Mouse (Mus musculus) heart, postnatal 36 days (tissue): Measurements from ENCODE around the gene Thap3. TPM values are rescaled to one million over a fixed set of nuclear protein-coding genes. Genes with fewer than 3 reads are reported as not detected.

Experiments
- DNase-seq, 2 experiments: peaks; one replicate each; pipeline ENCODE4 v3.0.0; 2021 to 2022
- intact Hi-C: fragments of 180-260 bp; cut with DNase I; formaldehyde crosslinking; loops from one replicate; pipeline ENCODE4 v1.15.1; 2025
- total RNA-seq, 2 experiments: library from RNA; stranded (reverse); gene quantifications; 2 replicates each; pipeline ENCODE4 v1.2.3; 2021

Thap3 gene
- total RNA-seq, 2 experiments from 2014 or later = 12.8 to 12.9 TPM

DNA sequence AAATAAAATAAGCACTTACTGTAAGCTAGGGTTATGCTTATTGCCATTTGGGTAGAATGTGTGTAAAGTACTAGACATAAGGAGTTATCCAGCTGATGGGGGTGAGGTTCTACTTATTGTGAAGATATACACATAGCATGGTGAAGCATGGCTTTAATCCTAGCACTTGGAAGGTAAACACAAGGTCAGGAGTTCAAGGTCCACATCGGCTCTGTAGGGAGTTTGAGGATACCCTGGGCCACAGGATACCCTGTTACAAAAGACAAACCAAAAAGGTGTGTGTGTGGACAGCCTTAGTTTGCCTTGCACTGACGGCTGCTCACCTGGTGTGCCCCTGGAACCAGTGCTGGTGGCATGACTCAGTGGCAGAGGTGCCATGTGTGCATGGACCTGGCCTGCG lies 50.7 kb downstream of the Thap3 start:
- no peak for DNase-seq
- intact Hi-C loops = no loop called here

DNA sequence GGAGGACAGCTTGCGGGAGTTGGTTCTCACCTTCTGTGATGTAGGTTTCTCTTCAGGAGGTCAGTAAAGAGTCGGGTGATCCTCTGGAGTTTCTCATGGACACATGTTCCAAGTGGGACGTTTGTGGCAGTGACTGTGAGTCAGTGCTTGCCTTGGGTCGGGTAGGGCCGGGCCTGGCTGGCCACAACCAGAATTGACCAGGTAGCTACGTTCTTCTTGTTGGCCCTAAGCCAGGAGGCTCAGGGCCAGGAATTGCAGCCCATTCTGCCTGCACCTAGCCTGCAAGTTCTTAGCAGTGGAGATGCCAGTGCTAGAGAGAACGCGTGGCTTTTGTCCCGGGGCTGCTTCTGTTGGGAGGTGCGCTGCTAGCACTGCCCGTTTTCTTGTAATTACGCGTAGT lies 51.4 kb downstream of the Thap3 start:
- intact Hi-C loops = no loop called here

DNA sequence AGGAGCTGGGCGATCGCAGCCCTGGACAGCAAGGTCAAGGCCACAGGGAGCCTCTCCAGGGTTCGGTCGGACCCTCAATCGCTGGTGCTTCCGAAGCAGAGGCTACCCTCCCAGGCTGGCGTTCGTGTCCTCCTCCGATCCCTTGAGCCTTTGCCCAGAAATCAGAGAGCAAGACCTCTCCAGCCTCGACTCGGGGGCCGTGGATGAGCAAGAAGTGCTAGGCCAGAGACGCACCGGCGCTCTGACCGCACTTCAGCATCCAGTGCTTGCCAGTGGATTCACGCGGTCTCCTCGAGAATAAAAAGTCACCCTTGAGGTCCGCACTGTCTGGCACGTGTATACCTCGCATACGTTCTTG lies 54.6 kb downstream of the Thap3 start:
- intact Hi-C loops = loop anchor here (5.0 kb wide), 1 partner anchor 103 kb away; the partner anchor contains the start of genes Nol9 and Tas1r1
- no peak for DNase-seq

More for the DNA sequence above, 51.4 kb downstream of the Thap3 start:
- no peak for DNase-seq

DNA sequence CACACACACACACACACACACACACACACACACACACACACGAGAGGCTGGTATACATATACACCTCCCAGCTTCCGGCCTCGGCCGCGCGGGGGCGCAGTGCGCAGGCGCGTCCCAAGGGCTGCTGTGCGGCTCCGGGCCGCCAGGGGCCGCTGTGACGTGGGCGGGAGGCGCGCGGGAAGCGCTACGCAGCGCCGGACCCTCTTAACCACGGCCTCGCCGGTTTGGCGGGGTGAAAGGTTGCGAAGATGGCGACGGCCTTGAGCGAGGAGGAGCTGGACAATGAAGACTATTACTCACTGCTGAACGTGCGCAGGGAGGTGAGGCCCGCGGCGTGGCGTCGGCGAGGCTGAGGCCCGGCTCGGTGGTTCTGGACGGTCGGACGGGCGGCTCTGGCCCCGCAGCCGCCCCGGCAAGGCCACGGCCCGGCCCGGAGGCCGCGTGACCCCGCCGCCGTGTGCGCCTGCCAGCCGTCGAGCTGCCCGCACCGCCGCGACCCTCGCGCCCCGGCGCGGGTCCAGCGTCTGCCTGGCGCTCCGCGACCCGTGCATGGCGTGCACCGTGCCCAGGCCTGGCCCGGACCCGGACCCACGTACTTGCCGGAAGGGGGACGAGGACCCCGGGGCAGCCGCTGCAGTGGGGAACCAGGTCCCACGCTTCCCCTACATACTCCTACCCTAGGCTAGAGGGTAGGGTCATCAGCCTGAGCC lies 55.1 kb downstream of the Thap3 start, which contains the start of gene Dnajc11:
TSS of gene Dnajc11 (plus strand) at position 187 of the 710 bp plus-strand sequence.
- intact Hi-C loops = loop anchor here (2.0 to 5.0 kb wide), 2 partner anchors 71 to 104 kb away; partner anchors contain the start of genes Nol9 and Tas1r1

More for the DNA sequence above, 55.1 kb downstream of the Thap3 start, which contains the start of gene Dnajc11:
- DNase-seq = peak; percentile 97 to 98

Other genes with a start within 250 kb of the Thap3 start
- 100 to 1,000 TPM; 217 to 218 TPM for gene Camta1, start 127.1 kb downstream of the Thap3 start, total RNA-seq
- gene Dnajc11, start 55.3 kb downstream of the Thap3 start, total RNA-seq = 10 to 100 TPM; 72.7 to 88.8 TPM
- gene Phf13, start 7.3 kb upstream of the Thap3 start, total RNA-seq = 1 to 10 TPM; 6.4 to 7.0 TPM
- gene Klhl21, start 19.8 kb upstream of the Thap3 start, total RNA-seq = 10 to 100 TPM; 86.2 to 91.5 TPM
- 1 to 10 TPM; 3.5 to 4.4 TPM for gene Zbtb48, start 38.7 kb upstream of the Thap3 start, total RNA-seq
- not detected for gene Tas1r1, start 49.6 kb upstream of the Thap3 start, total RNA-seq
- gene Nol9, start 50.3 kb upstream of the Thap3 start, total RNA-seq = 10 to 100 TPM; 10.1 to 10.5 TPM
- gene Plekhg5, start 83.5 kb upstream of the Thap3 start, total RNA-seq = 10 to 100 TPM; 14.9 to 21.9 TPM
- gene Tnfrsf25, start 126.9 kb upstream of the Thap3 start, total RNA-seq = 1 to 10 TPM in 1 of 2 experiments, under 1 TPM in 1; 0.81 to 3.2 TPM
- 1 to 10 TPM; 1.8 to 2.7 TPM for gene Espn, start 163.4 kb upstream of the Thap3 start, total RNA-seq
- gene Hes2, start 169.9 kb upstream of the Thap3 start, total RNA-seq = not detected
- 10 to 100 TPM; 58.7 to 59.1 TPM for gene Acot7, start 189.1 kb upstream of the Thap3 start, total RNA-seq